Mouse (Mus musculus) thymus, postnatal 25 days (tissue): ENCODE measurements around the gene Cep152.

Source experiments
- DNase-seq: peaks from one replicate; pipeline ENCODE4 v3.0.0; 2022

Gene Cep152

DNA sequence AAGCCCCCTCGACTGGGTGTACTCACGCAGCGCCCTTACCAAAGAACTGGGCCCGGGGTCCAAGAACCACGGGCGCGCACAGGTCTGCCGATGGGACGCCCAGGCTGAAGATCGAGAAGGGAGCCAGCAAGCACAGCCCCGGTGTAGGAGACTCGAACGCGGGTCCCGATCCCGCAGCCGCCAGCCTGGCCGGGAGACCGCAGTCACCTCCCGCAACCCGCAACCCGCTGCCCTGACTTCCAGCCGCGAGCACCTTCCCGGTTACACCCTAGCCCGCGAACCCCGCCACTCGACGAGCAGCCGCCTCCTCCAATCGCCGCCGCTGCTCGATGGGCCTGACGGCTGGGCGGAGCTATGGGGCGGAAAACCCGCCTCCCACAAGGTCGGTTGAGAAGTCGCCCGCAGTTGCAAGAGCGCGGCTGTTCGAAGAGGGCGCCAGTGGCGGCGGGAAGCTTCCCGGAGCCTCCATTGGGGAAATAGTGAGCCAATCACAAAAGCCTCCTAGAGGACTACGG is at the start of gene Cep152:
Gene Cep152 (minus strand): TSS at position 277 of the 515 bp plus-strand sequence.
- peak; percentile 97 for DNase-seq

GRCm38 (mm10) chr2:125672957-125673631 is 48.2 kb upstream of the Cep152 start, which contains the start of gene Eid1:
TSS of gene Eid1 (plus strand) at chr2:125673095.
- DNase-seq: peak; percentile 77

DNA sequence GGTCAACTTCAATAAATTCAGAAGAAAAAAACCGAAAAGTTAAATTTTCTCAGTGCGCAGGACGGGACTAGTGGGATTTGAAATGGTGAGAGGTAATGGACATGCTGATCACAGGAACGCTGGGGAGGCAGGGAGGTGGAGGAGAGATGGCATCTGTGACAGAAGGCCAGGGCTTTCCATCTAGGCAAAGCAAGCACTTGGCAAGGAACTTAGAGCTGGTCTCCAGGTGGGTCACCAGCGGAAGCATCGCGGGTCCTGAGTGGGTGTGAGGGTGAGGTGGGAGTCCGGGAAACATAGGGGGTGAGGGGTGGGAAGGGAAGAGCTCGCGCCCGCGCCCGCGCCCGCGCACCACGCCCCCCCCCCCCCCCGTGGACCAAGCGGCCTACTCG is 47.6 kb upstream of the Cep152 start:
- no peak for DNase-seq

DNA sequence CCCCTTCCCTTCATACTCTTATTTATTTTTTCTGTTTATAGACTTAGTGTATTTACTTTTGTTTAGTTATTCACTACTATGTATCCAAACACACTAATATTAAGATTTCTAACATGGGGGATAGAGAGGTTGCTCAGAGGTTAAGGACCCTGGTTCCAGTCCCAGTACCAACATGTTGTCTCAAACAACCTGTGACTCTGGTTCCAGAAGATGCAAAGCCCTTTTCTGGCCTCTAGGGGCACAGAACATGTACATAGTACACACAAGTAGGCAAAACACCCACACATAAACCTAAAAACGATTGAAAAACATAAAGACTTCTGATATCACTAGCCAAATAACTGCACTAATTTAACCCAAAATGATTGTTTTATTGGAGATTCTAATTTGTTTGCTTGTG is 45.9 kb upstream of the Cep152 start:
- DNase-seq: no peak

- DNase-seq: no peak
Observed at GRCm38 (mm10) chr2:125667721-125668120, 42.8 kb upstream of the Cep152 start.

DNA sequence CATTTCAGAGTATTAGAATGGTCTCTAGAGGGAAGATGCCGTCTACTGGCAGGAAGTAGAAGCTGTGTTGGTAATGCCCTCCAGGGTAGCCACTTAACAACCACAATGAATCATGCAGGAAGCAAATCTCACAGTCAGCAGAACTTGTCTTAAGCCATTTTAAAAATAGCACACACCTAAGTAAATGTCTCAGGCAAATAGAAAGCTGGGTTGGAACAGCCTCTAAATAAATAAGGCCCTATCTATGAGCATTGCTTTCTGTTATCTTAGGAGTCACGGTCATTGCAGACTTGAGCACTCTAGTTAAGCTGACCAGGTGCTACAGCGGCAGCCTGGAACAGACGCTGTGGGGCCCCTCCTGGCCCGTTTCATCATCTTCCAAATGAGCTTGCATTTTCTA is 42.3 kb upstream of the Cep152 start:
- DNase-seq: no peak

DNA sequence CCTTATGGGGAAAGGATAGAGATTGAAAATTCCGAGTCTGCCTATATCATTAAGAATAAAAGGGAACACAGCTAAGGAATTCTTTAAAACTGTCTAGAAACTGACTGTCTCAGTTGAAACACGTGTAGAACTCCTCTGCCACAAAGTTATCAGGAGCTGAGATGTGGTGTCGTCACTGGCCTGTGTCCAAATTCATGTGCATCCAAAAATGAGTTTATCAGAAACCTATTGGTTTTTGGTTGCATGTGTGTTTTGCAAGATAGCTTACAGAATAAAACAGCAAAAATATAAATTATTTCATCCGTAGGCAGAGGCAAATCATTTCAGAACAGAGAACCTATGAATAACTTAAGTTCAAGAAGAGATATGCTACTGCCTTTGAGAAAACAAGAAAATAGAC is 41.8 kb upstream of the Cep152 start:
- no peak for DNase-seq

GRCm38 (mm10) chr2:125665909-125666308 is 41.0 kb upstream of the Cep152 start:
- DNase-seq: no peak

DNA sequence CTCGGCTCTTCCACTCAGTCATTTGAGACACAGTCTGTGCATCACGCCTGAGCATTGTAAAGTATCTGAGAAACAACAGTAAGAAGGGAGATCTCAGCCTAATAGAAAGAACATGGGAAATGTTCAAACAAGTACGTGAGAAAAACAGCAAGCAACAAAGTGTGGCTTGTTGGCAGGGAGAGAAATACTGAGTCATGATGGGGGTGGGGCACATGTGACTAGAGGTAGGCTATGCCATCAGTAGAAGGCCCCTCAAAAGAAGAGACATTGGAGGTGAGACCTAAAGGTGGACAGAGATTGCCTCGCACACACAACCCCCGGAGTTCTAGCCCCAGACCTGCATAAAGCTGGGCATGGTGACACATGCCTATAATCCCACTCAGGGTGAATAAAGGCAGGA is 40.3 kb upstream of the Cep152 start:
- no peak for DNase-seq

DNA sequence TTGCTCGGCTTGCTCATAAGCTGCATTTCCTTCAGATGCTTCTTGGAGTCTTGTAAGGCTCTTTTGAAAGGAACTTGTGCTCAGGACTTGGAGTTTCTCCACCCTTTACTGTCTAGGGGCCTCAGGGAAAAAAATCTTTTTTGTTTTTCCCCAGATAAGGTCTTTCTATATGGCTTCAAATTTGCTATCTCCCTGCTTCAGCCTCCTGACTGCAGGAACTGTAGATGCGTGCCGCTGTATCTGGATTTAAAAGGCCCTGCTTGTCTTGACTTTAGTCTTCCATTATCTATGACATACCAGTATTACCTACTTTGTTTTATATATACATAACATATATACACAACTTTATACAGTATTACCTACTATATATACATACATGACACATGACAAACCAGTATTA is 37.6 kb upstream of the Cep152 start:
- DNase-seq: no peak

DNA sequence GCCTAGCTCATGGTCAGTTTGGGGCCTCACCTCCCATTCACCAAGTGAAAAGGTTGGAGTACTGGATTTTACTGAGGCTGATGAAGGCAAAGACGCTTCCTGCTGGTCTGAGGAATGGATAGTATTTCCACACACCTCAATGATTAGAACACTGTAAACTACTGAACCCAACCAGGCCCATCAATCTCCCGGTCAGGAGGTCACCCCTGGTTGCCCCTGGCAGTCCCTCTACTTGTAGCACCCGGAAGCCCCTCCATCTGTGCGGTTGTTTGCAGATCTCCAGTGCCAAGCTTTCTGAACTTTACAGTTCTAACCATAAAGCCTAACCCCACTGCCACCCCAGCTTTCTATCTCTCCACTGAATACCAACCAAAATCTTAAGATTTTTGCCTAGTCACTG is 36.2 kb upstream of the Cep152 start:
- DNase-seq: no peak

DNA sequence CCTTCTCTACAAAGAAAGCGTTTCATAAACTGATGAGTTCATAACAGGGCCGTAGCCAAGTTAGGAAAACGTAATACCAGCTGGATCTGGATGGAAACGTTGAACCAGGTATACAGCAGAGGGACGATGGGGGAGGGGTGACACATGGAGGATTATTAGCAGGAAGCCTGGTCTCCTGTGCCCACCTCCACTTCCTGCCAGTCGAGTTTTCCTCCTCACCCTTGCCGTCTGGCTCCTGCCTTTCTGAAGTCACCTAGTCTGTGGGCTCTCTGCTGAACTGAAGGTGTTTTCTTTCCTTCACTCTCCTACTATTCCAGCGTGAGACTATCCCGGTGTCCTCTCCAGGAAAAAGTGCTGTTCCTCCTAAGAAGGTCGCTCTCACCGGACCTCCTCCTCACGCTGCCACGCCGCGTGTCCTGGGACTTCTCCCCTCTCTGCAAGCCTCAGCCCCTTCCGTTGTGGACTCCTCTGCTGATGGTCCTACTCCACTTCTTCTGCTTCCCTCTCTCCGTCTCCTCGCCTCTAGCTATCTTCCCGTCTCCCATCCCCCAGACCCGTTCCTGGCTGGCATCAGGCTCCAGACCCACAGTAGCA is 35.7 kb upstream of the Cep152 start:
- peak; percentile 35 for DNase-seq

DNA sequence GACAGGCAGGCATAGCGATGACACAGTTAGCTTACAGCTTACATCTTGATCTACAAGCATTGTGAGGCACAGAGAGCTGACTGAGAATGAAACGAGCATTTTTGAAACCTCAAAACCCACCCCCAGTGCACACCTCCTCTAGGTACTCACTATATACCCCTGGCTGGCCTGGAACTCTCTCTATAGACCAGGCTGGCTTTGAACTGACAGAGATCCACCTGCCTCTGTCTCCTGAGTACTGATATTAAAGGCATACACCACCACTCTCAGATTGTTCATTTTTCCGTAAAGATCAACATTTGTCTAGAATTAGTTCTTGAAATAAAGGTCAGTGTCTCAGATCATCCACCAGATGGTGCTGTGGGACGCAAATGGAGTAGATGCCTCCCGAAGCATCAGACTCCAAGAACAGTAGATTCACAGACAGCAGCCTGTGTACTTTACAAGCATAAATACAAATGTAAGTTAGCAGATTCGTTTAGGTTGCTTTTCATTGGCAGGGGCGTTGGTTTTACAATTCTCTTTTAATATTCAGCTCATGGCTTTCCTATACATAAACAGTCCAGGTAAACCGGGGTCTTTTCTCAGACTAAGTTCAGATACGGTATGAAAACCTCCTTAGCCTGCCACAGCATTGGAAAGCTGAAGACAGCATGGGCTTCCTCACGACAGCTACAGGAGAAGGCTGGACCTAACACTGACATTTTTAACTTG is 35.1 kb upstream of the Cep152 start:
- DNase-seq: peak; percentile 76

- no peak for DNase-seq
Observed at GRCm38 (mm10) chr2:125655391-125655790, 30.5 kb upstream of the Cep152 start.

GRCm38 (mm10) chr2:125653286-125653685 is 28.4 kb upstream of the Cep152 start:
- no peak for DNase-seq

- DNase-seq: no peak
Observed at GRCm38 (mm10) chr2:125651563-125651962, 26.6 kb upstream of the Cep152 start.

DNA sequence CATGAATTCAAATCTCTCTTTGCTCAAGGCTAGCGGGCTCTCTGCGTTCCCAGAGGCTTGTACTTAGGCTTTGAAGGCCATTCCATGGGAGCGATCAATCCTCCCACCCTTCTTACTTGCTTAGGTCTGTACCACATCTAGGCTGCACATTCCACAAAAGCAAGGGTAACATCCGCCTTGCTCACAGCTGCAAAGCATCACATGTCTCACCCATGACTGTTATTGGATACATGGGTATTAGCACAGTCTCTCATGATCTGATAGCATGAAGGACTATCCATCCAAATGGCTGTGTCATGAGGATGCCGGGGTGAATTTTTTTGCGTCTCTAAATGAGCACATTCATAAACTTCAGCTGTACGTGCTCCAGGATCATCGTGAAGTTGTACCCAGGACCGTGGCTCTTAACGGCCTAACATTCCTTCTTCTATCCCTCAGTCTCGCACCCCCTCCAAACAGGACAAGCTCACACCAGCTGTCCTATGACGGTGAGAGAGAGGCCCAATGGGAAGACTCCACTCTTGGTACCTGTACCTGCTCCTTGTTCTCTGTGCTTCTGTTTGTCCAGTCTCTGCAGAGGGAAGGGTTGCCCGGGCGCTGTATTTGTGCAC is 25.9 kb upstream of the Cep152 start:
- no peak for DNase-seq

- DNase-seq: no peak
Observed at GRCm38 (mm10) chr2:125650038-125650437, 25.1 kb upstream of the Cep152 start.

DNA sequence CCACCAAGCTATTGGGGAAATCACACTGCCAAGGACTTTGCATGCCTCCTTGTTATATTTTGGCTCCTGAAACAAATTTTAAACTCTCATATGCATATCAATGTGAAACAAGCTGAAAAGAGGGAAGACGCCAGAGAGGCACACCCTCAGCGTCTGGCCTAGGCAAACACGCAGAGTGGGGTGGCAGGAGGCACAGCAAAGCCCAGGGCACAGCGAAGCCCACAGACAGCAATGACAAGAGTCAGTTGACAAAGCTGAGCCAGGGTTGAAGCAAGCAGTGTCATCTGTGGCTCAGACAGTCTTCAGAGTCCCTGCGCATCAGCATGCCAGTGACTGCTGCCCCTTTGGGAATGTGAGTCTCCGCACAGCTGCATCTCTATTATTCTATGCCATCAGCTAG is 20.0 kb upstream of the Cep152 start:
- no peak for DNase-seq

DNA sequence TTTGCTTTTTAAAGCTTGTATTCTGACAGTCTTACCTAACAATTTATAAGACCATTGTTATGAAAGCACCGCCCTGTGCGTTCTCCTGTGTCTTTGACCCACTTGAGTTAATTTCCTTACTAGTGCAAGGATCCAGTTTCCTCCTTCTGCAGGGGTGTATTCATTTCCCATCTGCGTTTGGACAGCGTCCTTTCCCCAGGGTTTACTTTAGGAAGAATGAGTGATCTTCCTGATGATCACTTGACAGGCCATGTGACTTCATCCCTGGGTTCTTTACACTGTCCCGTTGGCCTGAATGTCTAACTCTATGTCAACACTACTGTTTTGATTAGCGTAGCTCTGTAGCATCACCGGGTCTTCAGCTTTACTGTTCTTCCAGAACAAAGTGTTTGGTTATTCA is 12.4 kb upstream of the Cep152 start:
- no peak for DNase-seq

GRCm38 (mm10) chr2:125630010-125630409 is 5.1 kb upstream of the Cep152 start:
- no peak for DNase-seq

- DNase-seq: no peak
Observed at GRCm38 (mm10) chr2:125628487-125628886, 3.6 kb upstream of the Cep152 start.

- DNase-seq: no peak
Observed at GRCm38 (mm10) chr2:125626536-125626935, 1.6 kb upstream of the Cep152 start.
